ENCODE assay signal across 16 mouse cellular contexts in the genomic region with DNA sequence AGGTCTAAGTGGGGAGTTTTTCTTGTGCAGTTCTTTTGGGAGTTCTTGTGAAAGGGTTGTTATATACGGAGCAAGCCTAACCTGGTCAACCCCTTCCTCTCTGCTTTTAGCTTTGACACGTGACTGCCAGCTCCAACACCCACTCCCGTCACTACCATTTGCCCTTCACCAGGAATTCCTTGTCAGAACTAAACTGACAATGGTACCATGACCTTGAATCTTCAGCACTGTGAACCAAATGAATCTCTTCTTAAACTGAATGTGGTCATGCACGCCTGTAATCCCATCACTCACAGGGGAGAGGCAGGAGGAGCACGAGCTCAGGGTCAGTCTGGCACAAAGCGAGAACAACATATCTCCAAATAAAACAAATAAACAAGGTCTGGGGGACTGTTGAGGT. TPM values are rescaled to one million over a fixed set of nuclear protein-coding genes. Genes with fewer than 3 reads are reported as not detected.
"Had no signal": no experiment of that assay in that cellular context is flagged by ENCODE, and none has a peak within 500 bp of the region (broad histone marks: within the 10 kb centered on the region; RNA-seq: fewer than 3 reads in every experiment).

No protein-coding gene starts in this region.

- DNase-seq: heart, postnatal 10 days; heart, postnatal 14 days; heart, postnatal 4 days; kidney, adult 11 months; kidney, adult 18-20 months; kidney, adult 2 months; kidney, adult 8-10 months; kidney, adult 9 months; kidney, postnatal 10 days; kidney, postnatal 14 days; kidney, postnatal 25 days; kidney, postnatal 36 days; kidney, postnatal 4 days; layer of hippocampus, adult 9-11 months; layer of hippocampus, postnatal 36 days had no signal

RNA-seq across cellular contexts. Expression of gene Lyve1, which starts 4.1 kb away (rescaled TPM):
- total RNA-seq: hematopoietic stem cell, adult 5-6 weeks had no signal
